Mouse (Mus musculus) forebrain, embryonic 16.5 days (tissue): Measurements from ENCODE around the gene Gm13289. TPM values are rescaled to one million over a fixed set of nuclear protein-coding genes. Genes with fewer than 3 reads are reported as not detected.
"Not testable (repeated sequence)": the region's sequence is repeated elsewhere in the genome, so short reads cannot be mapped to it uniquely, and the experiment has no call there.

Experiments
- ATAC-seq: fragments of 200-750 bp; cut with Nextera tagmentation; 2 replicates; pipeline ENCODE4 v1.8.0; 2017; ENCODE audit warnings: mild to moderate bottlenecking, moderate library complexity
- H3K27ac ChIP-seq: fragments of 300-500 bp; sonication (generic); 2 replicates; pipeline ENCODE4 v1.5.1; 2014; ENCODE audit warnings: low read length, control low read depth
- H3K27me3 ChIP-seq: fragments of 300-500 bp; sonication (generic); replicated peaks from 2 replicates; pipeline ENCODE4 v1.6.1; 2014; ENCODE audit warnings: low read length; ENCODE audit not compliant: control insufficient read depth, insufficient read depth
- H3K36me3 ChIP-seq: fragments of 300-500 bp; sonication (generic); 2 replicates; pipeline ENCODE4 v1.6.1; 2014; ENCODE audit not compliant: control insufficient read depth, insufficient read depth
- H3K4me1 ChIP-seq: fragments of 300-500 bp; sonication (generic); replicated peaks from 2 replicates; pipeline ENCODE4 v1.6.1; 2014; ENCODE audit warnings: low read length; ENCODE audit not compliant: control insufficient read depth, insufficient read depth
- H3K4me2 ChIP-seq: fragments of 300-500 bp; sonication (generic); 2 replicates; pipeline ENCODE4 v1.6.1; 2014; ENCODE audit warnings: mild to moderate bottlenecking, low read length, control low read depth
- H3K4me3 ChIP-seq: fragments of 300-500 bp; sonication (generic); replicated peaks from 2 replicates; pipeline ENCODE4 v1.5.1; 2014; ENCODE audit warnings: mild to moderate bottlenecking, low read length, control low read depth
- H3K9ac ChIP-seq: fragments of 300-500 bp; sonication (generic); replicated peaks from 2 replicates; pipeline ENCODE4 v1.6.1; 2014; ENCODE audit warnings: low read depth, low read length, control low read depth
- H3K9me3 ChIP-seq: fragments of 300-500 bp; sonication (generic); 2 replicates; pipeline ENCODE4 v1.6.1; 2016; ENCODE audit warnings: low read length; ENCODE audit not compliant: control insufficient read depth
- WGBS: fragments of 180-500 bp; shearing (Covaris S2); extraction: QIAGEN DNeasy Blood & Tissue Kit; methylation state at CpG from one replicate; pipeline ENCODE4 v1.1.7; 2014; 5-methylcytosine and 5-hydroxymethylcytosine counted together
- polyA plus RNA-seq: library from polyadenylated mRNA; unstranded; fragments of >200 nt; fragmentation: Nextera tagmentation; extraction: Ambion mirVana; gene quantifications from 2 replicates; pipeline ENCODE4 v1.2.1, GENCODE M21; 2015

Gene Gm13289
- not detected in 2 replicates for polyA plus RNA-seq

DNA sequence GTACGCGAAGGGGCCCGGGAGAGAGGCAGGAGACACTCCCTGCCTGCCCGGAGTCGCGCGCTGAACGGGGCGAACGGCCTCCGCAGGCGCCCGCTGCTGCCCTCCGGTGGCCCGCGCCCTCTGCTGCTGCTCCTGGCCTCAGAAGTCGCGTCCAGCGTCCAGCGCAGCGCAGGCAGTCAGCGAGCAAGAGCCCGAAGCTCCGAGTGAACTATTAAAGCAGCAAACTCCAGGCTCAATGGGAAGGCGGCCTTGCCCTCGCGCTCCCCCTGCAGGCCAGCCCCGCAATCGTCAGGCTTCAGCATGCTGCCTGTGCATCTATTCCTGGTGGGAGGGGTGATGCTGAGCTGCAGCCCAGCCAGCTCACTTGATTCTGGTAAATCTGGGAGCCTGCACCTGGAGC is at the start of gene Gm13289:
Gene Gm13289, plus strand, starts transcription at position 301 of the 400 bp plus-strand sequence.
- WGBS = no CpG with 5 or more reads among the region's 29 CpGs

DNA sequence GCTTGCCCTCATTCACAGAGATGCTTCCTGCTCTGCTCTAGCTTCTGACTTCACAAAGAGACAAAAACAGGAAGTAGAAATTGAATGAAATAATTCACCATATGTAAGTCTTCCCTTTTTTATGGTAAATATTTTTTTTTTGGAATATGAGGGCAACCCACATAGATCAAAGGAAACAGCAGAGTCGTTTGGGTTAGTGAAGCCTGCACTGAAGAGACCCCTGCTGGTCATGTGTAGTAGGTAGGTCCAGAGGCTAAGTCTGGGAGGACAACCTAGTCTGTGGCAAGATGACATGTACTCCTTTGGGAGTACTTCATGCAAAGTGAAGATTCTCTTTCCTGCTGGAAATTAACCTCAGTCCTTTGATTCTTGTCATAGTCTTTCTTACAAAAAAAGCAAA is 49.4 kb upstream of the Gm13289 start:
- Histone ChIP-seq H3K9me3 (no peaks in the 10 kb centered on the region), H3K27ac (no peak overlapping the region), H3K9ac (no peak overlapping the region), H3K4me2 (no peak overlapping the region), H3K4me1 (no peaks in the 10 kb centered on the region), H3K27me3 (no peaks in the 10 kb centered on the region), H3K4me3 (no peak overlapping the region), H3K36me3 (no peaks in the 10 kb centered on the region)
- no peak for ATAC-seq
- 3% methylated on average over 1 of the region's 1 CpGs for WGBS

More for the DNA sequence above, at the start of gene Gm13289:
- H3K4me2 ChIP-seq, H3K4me1 ChIP-seq, ATAC-seq, H3K27ac ChIP-seq, H3K4me3 ChIP-seq, H3K36me3 ChIP-seq, H3K27me3 ChIP-seq, H3K9me3 ChIP-seq, H3K9ac ChIP-seq: not testable (repeated sequence)

DNA sequence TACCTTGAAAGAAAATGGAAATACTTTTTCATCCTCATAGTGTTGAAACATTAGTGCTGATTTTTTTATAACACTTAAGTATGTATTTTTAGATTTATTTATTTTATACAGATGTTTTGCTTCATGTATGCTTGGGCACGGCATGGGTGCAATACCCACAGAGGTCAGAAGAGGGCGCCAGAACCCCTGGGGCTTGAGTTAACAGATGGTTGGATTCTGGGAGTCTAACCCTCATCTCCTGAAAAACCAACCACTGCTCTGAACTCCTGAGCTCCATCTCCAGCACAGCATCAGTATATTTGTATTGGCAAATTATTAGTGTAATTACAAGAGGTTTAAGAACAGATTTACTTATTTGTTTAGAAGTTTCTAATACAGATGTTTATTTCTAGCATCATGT is 38.2 kb upstream of the Gm13289 start:
- H3K4me3 ChIP-seq = no peak overlapping the region
- no peak overlapping the region for H3K27ac ChIP-seq
- no peaks in the 10 kb centered on the region for H3K4me1 ChIP-seq
- no peak overlapping the region for H3K9ac ChIP-seq
- WGBS = 2% methylated on average over 2 of the region's 2 CpGs
- no peaks in the 10 kb centered on the region for H3K27me3 ChIP-seq
- H3K36me3 ChIP-seq = no peaks in the 10 kb centered on the region
- H3K9me3 ChIP-seq = no peaks in the 10 kb centered on the region
- H3K4me2 ChIP-seq = no peak overlapping the region
- no peak for ATAC-seq

DNA sequence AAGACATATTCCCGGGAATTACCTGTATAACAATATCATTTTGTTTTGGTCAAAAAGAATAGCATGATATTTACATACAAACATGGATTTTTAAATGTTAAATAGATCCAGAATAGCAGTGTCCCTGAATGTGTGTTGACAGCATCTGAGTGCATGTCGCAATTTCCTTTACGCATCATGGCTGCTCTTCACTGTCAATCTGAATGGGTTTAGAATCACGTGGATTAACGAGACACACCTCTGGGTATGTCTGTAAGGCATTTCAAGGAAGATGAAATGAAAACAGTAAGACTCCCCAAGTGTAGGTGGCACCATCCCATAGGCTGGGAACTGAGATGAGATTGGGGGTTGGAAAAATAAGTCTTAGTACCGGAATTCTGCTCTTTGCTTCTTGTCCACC is 37.7 kb upstream of the Gm13289 start:
- no peak overlapping the region for H3K9ac ChIP-seq
- no peaks in the 10 kb centered on the region for H3K9me3 ChIP-seq
- no peak overlapping the region for H3K4me3 ChIP-seq
- no peaks in the 10 kb centered on the region for H3K4me1 ChIP-seq
- no peaks in the 10 kb centered on the region for H3K27me3 ChIP-seq
- H3K4me2 ChIP-seq = no peak overlapping the region
- H3K27ac ChIP-seq = no peak overlapping the region
- no peak for ATAC-seq
- WGBS = 87% methylated on average over 6 of the region's 6 CpGs
- no peaks in the 10 kb centered on the region for H3K36me3 ChIP-seq

DNA sequence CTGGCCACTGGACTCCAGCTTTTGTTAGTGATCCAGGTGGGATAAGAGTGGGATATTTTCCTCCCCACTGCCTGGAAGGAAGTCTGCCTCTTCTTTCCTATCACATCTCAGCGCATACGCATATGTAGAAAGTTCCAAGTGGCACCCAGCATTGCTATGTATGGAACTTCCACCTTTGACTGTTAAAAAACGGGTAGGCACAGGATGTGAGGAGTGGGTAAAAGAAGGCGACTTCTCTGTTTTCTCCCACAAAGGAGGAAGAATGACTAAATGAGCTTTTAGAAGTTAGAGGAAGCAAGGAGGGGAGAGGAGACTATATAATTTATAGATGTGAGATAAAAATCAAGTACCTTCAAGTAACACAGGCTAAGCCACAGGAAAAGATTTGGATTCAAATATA is 35.3 kb upstream of the Gm13289 start:
- Histone ChIP-seq H3K4me2 (no peak overlapping the region), H3K4me3 (no peak overlapping the region), H3K27me3 (no peaks in the 10 kb centered on the region), H3K9me3 (no peaks in the 10 kb centered on the region), H3K4me1 (no peaks in the 10 kb centered on the region), H3K27ac (no peak overlapping the region), H3K36me3 (no peaks in the 10 kb centered on the region), H3K9ac (no peak overlapping the region)
- no peak for ATAC-seq
- WGBS = 92% methylated on average over 4 of the region's 4 CpGs

DNA sequence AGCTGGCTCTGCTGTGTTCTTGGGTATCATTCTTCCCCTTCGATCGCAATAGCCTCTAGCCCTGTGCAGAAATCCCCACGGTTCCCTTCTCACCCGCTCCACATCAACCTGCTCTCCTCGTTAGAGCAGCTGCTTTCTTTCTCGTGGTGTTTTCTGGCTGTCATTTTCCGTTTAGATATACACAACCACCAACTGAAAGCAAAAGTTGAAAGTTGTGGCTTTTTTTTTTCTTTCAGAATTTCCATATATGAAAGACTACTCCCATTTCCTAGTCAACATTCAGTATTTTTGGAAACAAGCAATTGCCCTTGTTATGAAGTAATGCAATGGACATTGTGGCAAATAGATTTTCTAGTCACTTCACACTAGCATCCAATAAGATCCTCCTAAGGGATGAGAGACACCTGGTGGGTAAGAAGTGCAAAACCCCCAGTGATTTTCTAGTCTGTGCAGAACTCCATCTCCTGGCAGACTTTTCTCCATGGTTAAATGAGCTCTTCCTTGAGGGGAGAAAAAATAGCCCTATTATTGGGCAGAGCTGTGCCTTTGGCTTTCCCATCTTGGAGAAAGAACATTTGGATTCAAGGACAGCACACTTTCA is 33.9 kb upstream of the Gm13289 start:
- ATAC-seq = no peak
- 74% methylated on average over 7 of the region's 7 CpGs for WGBS
- Histone ChIP-seq H3K27ac (no peak overlapping the region), H3K9me3 (no peaks in the 10 kb centered on the region), H3K4me2 (no peak overlapping the region), H3K9ac (no peak overlapping the region), H3K4me1 (no peaks in the 10 kb centered on the region), H3K27me3 (no peaks in the 10 kb centered on the region), H3K4me3 (no peak overlapping the region), H3K36me3 (no peaks in the 10 kb centered on the region)

DNA sequence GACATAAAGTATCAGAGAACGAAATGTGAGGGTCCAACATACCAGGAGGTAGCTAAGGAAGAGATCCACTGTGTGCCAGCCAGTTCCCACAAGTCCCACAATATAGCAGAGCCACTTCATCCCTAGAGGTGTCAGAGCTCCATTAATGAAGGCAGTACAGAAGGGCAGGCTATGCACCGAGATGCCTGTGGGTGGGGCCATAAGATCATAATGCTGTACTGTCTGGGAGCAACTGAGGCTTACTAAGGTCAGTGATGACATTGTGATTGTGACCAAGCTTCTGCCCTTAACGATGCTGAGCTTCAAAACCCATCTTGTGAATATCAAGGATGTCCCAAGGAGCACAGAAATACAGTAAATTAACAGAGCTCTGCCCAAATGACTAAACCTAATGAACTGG is 32.5 kb upstream of the Gm13289 start:
- Histone ChIP-seq H3K36me3 (no peaks in the 10 kb centered on the region), H3K9ac (no peak overlapping the region), H3K4me1 (no peaks in the 10 kb centered on the region), H3K4me2 (no peak overlapping the region), H3K4me3 (no peak overlapping the region), H3K27me3 (no peaks in the 10 kb centered on the region), H3K27ac (no peak overlapping the region), H3K9me3 (no peaks in the 10 kb centered on the region)
- WGBS = 52% methylated on average over 3 of the region's 3 CpGs
- ATAC-seq = no peak

DNA sequence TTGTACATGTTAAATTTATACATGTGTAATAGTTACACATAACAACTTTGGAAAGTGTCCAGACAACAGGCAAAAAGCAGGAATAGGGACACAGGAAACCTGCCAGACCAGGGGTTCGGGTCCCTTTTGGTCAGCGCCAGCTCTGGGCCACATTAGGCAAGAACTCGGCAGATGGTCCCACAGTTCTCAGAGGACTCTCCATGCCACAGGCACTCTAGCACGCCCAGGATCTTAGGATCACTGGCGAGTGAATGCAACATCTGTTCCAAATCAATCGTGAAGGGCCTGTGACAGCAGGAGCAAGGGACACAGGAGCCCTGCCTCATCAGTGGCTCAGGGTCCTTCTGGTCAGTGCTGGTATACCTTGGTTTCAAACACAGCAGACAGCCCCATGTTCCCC is 26.8 kb upstream of the Gm13289 start:
- H3K9ac ChIP-seq = no peak overlapping the region
- no peaks in the 10 kb centered on the region for H3K4me1 ChIP-seq
- H3K36me3 ChIP-seq = no peaks in the 10 kb centered on the region
- H3K4me2 ChIP-seq = no peak overlapping the region
- no peaks in the 10 kb centered on the region for H3K9me3 ChIP-seq
- WGBS = 78% methylated on average over 6 of the region's 6 CpGs
- ATAC-seq = no peak
- H3K27me3 ChIP-seq = no peaks in the 10 kb centered on the region
- no peak overlapping the region for H3K4me3 ChIP-seq
- no peak overlapping the region for H3K27ac ChIP-seq

DNA sequence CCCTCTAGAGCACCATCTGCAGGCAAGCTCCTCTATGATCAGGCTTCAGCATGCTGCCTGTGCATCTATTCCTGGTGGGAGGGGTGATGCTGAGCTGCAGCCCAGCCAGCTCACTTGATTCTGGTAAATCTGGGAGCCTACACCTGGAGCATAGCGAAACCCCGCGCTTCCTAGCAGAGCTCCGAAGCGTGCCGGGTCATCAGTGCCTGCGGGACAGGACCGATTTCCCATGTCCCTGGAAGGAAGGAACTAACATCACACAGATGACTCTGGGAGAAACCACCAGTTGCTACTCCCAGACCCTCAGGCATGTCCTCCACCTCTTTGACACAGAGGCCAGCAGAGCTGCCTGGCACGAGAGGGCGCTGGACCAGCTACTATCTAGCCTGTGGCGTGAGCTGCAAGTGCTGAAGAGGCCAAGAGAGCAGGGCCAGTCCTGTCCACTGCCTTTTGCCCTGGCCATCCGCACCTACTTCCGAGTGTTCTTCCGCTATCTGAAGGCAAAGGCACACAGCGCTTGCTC is 21.8 kb upstream of the Gm13289 start, which contains the start of gene Gm13271:
Gene Gm13271, plus strand, starts transcription at position 51 of the 523 bp plus-strand sequence.
- H3K4me2 ChIP-seq, ATAC-seq, H3K4me1 ChIP-seq, H3K4me3 ChIP-seq, H3K9me3 ChIP-seq, H3K36me3 ChIP-seq, H3K27ac ChIP-seq, H3K9ac ChIP-seq, H3K27me3 ChIP-seq: not testable (repeated sequence)
- WGBS = 80% methylated on average over 14 of the region's 15 CpGs
